Mouse (Mus musculus): ENCODE data around the gene Fbxw4.

Fbxw4 gene

GRCm38 (mm10) chr19:45541409-45542041 lies 118.6 kb downstream of the Fbxw4 start:
- peak in 1 of 2 experiments; percentile 42 for DNase-seq (ENCODE audit: low spot score in 2 of 2)

DNA sequence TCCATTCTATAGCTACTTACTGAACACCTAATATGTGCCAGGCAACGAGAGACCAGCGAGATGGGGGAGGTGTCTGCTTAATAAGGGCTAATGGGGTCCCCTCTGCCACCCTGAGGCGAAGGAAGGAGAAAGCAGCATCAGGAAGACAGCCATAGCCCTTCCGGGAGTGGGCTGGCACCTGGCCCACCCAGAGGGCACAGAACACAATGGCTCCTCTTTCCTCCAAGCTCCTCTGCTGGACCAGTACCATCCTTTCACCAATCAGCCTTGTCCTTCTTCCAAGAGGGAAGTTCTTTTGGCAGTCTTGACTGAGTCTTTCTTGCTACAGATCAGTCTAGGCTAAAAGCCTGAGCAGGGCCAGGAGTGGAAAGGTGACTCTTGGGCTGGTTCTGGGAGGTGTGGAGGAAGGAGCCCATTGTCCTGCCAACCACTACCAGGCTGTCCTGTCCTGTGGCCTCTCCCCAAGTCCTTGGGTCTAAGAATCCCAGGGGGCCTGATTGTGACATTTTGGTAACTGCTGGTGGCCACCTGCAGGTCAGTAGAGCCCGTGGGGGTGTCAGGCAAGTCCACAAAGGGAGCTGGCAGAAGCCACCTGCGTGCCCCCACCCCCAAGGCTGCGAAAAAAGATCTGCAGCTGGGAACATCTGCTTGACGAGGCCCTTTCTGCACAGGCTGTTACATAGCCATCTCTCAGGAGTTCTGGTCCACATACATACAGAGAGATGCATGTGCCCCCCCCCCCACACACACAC lies 119.3 kb downstream of the Fbxw4 start:
- no peak for DNase-seq (ENCODE audit: low spot score in 2 of 2)

DNA sequence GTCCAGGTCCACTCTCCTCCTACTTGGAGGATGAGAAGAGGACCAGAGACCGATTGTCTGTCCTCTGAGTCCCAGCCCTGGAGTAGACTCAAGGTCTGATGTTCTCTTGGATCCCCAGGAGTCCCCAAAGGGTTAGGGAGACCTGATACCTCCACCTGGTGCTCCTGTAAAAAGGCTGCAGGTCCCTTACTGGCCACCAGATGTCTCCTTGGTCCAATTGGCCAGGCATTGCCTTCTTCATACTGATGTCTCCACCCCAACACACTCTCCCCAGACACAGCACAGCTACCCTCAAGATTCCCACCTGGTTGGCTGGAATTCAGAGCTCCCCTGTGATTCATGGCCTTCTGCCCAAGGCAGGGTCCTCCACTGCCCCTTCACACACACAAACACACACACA lies 122.6 kb downstream of the Fbxw4 start:
- DNase-seq (ENCODE audit: low spot score in 2 of 2): no peak

GRCm38 (mm10) chr19:45535929-45536328 lies 124.2 kb downstream of the Fbxw4 start:
- DNase-seq (ENCODE audit: low spot score in 2 of 2): no peak

DNA sequence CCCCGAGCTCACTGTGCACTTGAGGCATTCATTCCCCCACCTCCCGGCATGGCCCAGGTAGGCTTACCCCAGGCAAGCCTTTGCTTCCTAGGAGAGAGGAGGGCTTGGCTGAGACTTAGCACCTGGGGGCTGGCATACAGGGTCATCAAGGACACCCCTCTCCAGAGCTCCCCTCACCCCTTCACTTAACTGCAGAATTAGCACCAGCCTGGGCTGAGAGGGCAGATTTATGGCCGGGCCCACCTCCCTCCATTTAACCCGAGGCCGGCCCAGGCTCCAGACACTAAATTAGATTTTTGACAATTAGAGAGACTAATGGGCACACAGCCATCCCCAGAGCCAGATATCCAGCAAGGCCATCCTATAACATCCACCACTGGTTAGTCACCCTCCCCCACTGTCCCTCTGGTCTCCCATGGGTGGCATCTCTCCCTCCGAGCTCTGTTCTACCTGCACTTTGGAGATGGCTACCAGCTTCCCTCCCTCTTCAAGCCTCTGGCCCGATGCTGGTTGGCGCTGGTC lies 124.8 kb downstream of the Fbxw4 start:
- no peak for DNase-seq (ENCODE audit: low spot score in 2 of 2)

DNA sequence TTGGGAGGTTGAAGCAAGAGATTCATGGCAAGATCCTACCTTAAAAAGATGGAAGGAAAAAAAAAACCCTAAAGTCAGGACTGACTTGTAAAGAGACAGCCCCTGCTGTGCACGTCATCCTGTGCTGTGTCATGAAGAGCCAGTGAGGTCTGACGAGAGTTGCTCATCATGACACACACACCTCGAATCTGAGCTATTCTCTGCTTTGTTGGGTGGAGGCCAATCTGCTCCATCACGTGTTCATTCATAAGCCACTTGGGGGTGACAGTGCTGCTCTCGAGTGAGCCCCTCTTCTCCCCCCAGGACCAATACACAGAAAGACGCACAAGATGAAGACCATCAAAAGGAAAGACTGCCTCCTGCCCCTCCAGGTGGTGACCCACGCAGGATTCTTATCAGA lies 126.5 kb downstream of the Fbxw4 start:
- no peak for DNase-seq (ENCODE audit: low spot score in 2 of 2)

DNA sequence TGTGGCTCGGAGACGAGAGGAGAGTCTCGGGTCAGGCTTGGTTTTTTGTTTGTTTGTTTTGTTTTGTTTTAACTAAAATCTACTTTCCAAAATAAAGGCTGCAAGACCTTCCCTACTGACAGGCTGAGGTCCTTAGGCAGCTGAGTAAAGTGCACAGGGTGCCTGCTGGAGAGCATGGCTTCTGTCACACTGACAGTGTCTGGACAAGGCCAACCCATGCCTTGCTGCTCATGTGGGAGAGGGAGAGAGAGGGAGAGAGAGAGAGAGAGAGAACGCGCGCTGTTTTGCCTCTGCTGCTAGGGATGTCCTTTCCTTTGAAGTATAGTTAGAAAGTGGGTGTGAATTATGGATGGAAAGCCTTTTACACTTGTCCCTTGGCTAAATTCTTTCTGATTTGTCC lies 128.6 kb downstream of the Fbxw4 start:
- DNase-seq (ENCODE audit: low spot score in 2 of 2): no peak

GRCm38 (mm10) chr19:45530200-45530995 lies 129.7 kb downstream of the Fbxw4 start:
- DNase-seq (ENCODE audit: low spot score in 2 of 2): no peak

- no peak for DNase-seq (ENCODE audit: low spot score in 2 of 2)
Observed at GRCm38 (mm10) chr19:45529294-45529693, 130.8 kb downstream of the Fbxw4 start.
